Mouse (Mus musculus) liver, embryonic 14.5 days (tissue): ENCODE data around the gene Pknox1.

Experiments used
- CTCF ChIP-seq: IDR thresholded peaks from 2 replicates; pipeline ENCODE4 v1.5.1; 2016; ENCODE audit warnings: antibody characterized with exemption, low read depth, control low read depth
- EP300 ChIP-seq: IDR thresholded peaks from 2 replicates; pipeline ENCODE4 v1.6.1; 2016; ENCODE audit warnings: antibody characterized with exemption, low read depth

DNA sequence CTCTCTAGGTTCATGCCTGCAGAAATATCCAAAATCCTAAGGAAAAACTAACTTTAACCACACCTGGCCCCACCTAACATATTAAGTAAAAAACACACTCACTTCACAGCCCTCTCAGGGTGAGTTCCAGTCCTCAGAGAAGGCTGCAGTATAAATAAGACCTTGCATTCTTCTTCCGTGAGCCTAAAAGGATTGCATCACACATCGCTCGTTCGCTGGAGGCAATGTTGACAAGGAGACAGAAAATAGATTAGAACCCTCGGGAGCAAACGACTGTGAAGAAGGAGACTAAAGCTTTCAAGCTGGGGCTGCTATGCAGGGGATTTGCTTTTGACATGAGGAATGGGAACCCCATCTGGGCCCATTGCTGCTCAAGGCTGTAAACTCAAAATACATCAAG lies 21.0 kb upstream of the Pknox1 start:
- no peak for TF ChIP-seq CTCF
- TF ChIP-seq EP300, result no peak
